Mouse (Mus musculus) ES-E14 (cell line): ENCODE results near the gene Bri3.

Experiments
- CHD2 ChIP-seq: IDR thresholded peaks from 2 replicates; pipeline ENCODE4 v1.6.1; 2014; ENCODE audit warnings: mild to moderate bottlenecking, low read depth, low read length, inconsistent platforms
- MAFK ChIP-seq: IDR thresholded peaks from 2 replicates; pipeline ENCODE4 v1.6.1; 2014; ENCODE audit warnings: mild to moderate bottlenecking, low read depth, low read length, inconsistent platforms; ENCODE audit not compliant: insufficient read depth
- ZNF384 ChIP-seq: IDR thresholded peaks from 2 replicates; pipeline ENCODE4 v1.6.1; 2012; ENCODE audit warnings: low read depth, low read length, inconsistent platforms

DNA sequence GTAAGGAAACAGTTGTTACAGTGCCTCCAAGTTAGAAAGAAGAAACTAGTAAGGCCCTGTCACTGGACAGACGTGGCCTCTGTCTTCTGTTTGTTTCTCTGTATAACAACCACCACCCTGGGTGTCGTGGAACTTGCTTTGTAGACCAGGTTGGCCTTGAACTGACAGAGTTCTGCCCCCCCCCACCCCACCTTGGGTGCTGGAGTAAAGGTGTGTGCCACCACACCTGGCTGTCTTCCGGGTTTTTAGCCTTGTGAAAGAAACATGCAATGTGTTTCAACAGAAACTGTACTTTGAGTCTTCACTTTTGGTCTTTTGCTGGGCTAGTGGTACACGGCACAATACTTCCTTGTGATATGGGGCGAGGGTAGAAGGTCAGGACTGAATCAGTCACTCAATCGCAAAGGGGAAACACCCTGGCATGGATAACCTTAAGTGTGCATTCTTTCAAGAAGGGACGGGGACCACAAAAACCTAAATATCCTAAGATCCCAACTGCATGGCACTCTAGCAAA is 51.9 kb downstream of the Bri3 start:
- TF ChIP-seq ZNF384 (no peak), MAFK (no peak), CHD2 (no peak)
